Mouse (Mus musculus) adrenal gland, postnatal 10 days (tissue): ENCODE results near the gene Dzank1. TPM values are rescaled to one million over a fixed set of nuclear protein-coding genes. Genes with fewer than 3 reads are reported as not detected.

Source experiments
- DNase-seq: peaks from one replicate; pipeline ENCODE4 v3.0.0; 2021; ENCODE audit warnings: mixed read lengths
- long read RNA-seq, 2 experiments: library from polyadenylated mRNA; stranded (forward); transcript quantifications; one replicate each; pipeline ENCODE4 v2.0.0; 2021
- total RNA-seq, 2 experiments: library from RNA; stranded (reverse); gene quantifications; 2 replicates each; pipeline ENCODE4 v1.2.3; 2021

Dzank1 gene
- 1 to 10 TPM in 1 of 2 experiments, under 1 TPM in 1; 0.99 to 3.5 TPM for total RNA-seq
- long read RNA-seq, experiment 1, result 0 reads
- long read RNA-seq, experiment 2, partial matches to known transcripts, result 1 of 4 reads
- long read RNA-seq, experiment 2, other reads (novel, unspliced or antisense), result 3 of 4 reads

GRCm38 (mm10) chr2:144526981-144527820 is at the start of gene Dzank1, which contains the start of gene Polr3f:
Gene Dzank1, minus strand, starts transcription at chr2:144527414.
Gene Polr3f, plus strand, starts transcription at chr2:144527718.
- DNase-seq, result peak; percentile 97

- peak; percentile 98 for DNase-seq
Measured at GRCm38 (mm10) chr2:144555820-144556552, 28.8 kb upstream of the Dzank1 start, which contains the start of gene Sec23b. Gene Sec23b, plus strand, starts transcription at chr2:144556229.

GRCm38 (mm10) chr2:144555286-144555819 is 28.1 kb upstream of the Dzank1 start:
- no peak for DNase-seq

- no peak for DNase-seq
Measured at GRCm38 (mm10) chr2:144553905-144554304, 26.7 kb upstream of the Dzank1 start.

GRCm38 (mm10) chr2:144550529-144550928 is 23.3 kb upstream of the Dzank1 start, which contains the start of gene Rbbp9:
Gene Rbbp9, minus strand, starts transcription at chr2:144550869.
- DNase-seq, result peak; percentile 61

GRCm38 (mm10) chr2:144547559-144547958 is 20.3 kb upstream of the Dzank1 start:
- DNase-seq, result no peak

GRCm38 (mm10) chr2:144545481-144545880 is 18.3 kb upstream of the Dzank1 start:
- DNase-seq, result peak; percentile 25

GRCm38 (mm10) chr2:144545061-144545460 is 17.8 kb upstream of the Dzank1 start:
- DNase-seq, result no peak

GRCm38 (mm10) chr2:144544630-144545029 is 17.4 kb upstream of the Dzank1 start:
- peak; percentile 46 for DNase-seq

GRCm38 (mm10) chr2:144543670-144544069 is 16.5 kb upstream of the Dzank1 start:
- DNase-seq, result no peak

GRCm38 (mm10) chr2:144541246-144541645 is 14.0 kb upstream of the Dzank1 start:
- DNase-seq, result no peak

- DNase-seq, result no peak
Measured at GRCm38 (mm10) chr2:144537123-144537522, 9.9 kb upstream of the Dzank1 start.

GRCm38 (mm10) chr2:144527821-144528174 is 584 bp upstream of the Dzank1 start:
- DNase-seq, result no peak

GRCm38 (mm10) chr2:144525856-144526255 is 1.4 kb downstream of the Dzank1 start:
- no peak for DNase-seq

- DNase-seq, result no peak
Measured at GRCm38 (mm10) chr2:144519772-144520171, 7.4 kb downstream of the Dzank1 start.

- DNase-seq, result no peak
Measured at GRCm38 (mm10) chr2:144514619-144515018, 12.6 kb downstream of the Dzank1 start.

GRCm38 (mm10) chr2:144502134-144502533 is 25.1 kb downstream of the Dzank1 start:
- peak; percentile 42 for DNase-seq

GRCm38 (mm10) chr2:144489342-144489741 is 37.9 kb downstream of the Dzank1 start:
- no peak for DNase-seq

- peak; percentile 39 for DNase-seq
Measured at GRCm38 (mm10) chr2:144487476-144487875, 39.7 kb downstream of the Dzank1 start.

GRCm38 (mm10) chr2:144485439-144485838 is 41.8 kb downstream of the Dzank1 start:
- DNase-seq, result no peak

GRCm38 (mm10) chr2:144484084-144484483 is 43.1 kb downstream of the Dzank1 start:
- no peak for DNase-seq

GRCm38 (mm10) chr2:144479421-144479820 is 47.8 kb downstream of the Dzank1 start:
- DNase-seq, result no peak

- DNase-seq, result peak; percentile 29
Measured at GRCm38 (mm10) chr2:144467203-144467602, 60.0 kb downstream of the Dzank1 start.
